Mouse (Mus musculus) forebrain, embryonic 11.5 days (tissue): Measurements from ENCODE around the gene Tpst2. TPM values are rescaled to one million over a fixed set of nuclear protein-coding genes. Genes with fewer than 3 reads are reported as not detected.
A peak's percentile ranks its signal among the peaks of the same experiment; 100 is the strongest.

Experiments
- ATAC-seq: fragments of 200-750 bp; cut with Nextera tagmentation; replicated peaks from 2 replicates; pipeline ENCODE4 v1.8.0; 2017; ENCODE audit warnings: moderate TSS enrichment; ENCODE audit not compliant: low FRiP score
- DNase-seq: peaks from one replicate; pipeline ENCODE4 v3.0.0-alpha.2; 2017; ENCODE audit warnings: low spot score
- H3K27ac ChIP-seq: fragments of 300-500 bp; sonication (generic); 2 replicates; pipeline ENCODE4 v1.5.1; 2014; ENCODE audit warnings: low read depth, low read length
- H3K27me3 ChIP-seq: fragments of 300-500 bp; sonication (generic); 2 replicates; pipeline ENCODE4 v1.6.1; 2014; ENCODE audit warnings: mild to moderate bottlenecking, low read length, mixed read lengths; ENCODE audit not compliant: control insufficient read depth, insufficient read depth
- H3K36me3 ChIP-seq: fragments of 300-500 bp; sonication (generic); 2 replicates; pipeline ENCODE4 v1.6.1; 2014; ENCODE audit warnings: mild to moderate bottlenecking, low read length, moderate library complexity, mixed read lengths; ENCODE audit not compliant: control insufficient read depth, insufficient read depth
- H3K4me1 ChIP-seq: fragments of 300-500 bp; sonication (generic); replicated peaks from 2 replicates; pipeline ENCODE4 v1.6.1; 2014; ENCODE audit warnings: low read length, mixed read lengths; ENCODE audit not compliant: control insufficient read depth, insufficient read depth
- H3K4me2 ChIP-seq: fragments of 300-500 bp; sonication (generic); 2 replicates; pipeline ENCODE4 v1.6.1; 2014; ENCODE audit warnings: low read depth, mild to moderate bottlenecking, low read length, moderate library complexity, mixed read lengths; ENCODE audit not compliant: severe bottlenecking
- H3K4me3 ChIP-seq: fragments of 300-500 bp; sonication (generic); 2 replicates; pipeline ENCODE4 v1.5.1; 2014; ENCODE audit warnings: low read depth, low read length
- H3K9ac ChIP-seq: fragments of 300-500 bp; sonication (generic); 2 replicates; pipeline ENCODE4 v1.6.1; 2014; ENCODE audit warnings: low read length
- H3K9me3 ChIP-seq: fragments of 300-500 bp; sonication (generic); 2 replicates; pipeline ENCODE4 v1.6.1; 2016; ENCODE audit warnings: low read length, mixed read lengths; ENCODE audit not compliant: control insufficient read depth
- WGBS: fragments of 180-500 bp; shearing (Covaris S2); extraction: QIAGEN DNeasy Blood & Tissue Kit; methylation state at CpG from one replicate; pipeline ENCODE4 v1.1.7; 2014; 5-methylcytosine and 5-hydroxymethylcytosine counted together
- polyA plus RNA-seq: library from polyadenylated mRNA; unstranded; fragments of >200 nt; fragmentation: Nextera tagmentation; extraction: Ambion mirVana; gene quantifications from 2 replicates; pipeline ENCODE4 v1.2.1, GENCODE M21; 2014

Tpst2 gene
- polyA plus RNA-seq, 1 experiment from 2014 or later, result 30.9 TPM

DNA sequence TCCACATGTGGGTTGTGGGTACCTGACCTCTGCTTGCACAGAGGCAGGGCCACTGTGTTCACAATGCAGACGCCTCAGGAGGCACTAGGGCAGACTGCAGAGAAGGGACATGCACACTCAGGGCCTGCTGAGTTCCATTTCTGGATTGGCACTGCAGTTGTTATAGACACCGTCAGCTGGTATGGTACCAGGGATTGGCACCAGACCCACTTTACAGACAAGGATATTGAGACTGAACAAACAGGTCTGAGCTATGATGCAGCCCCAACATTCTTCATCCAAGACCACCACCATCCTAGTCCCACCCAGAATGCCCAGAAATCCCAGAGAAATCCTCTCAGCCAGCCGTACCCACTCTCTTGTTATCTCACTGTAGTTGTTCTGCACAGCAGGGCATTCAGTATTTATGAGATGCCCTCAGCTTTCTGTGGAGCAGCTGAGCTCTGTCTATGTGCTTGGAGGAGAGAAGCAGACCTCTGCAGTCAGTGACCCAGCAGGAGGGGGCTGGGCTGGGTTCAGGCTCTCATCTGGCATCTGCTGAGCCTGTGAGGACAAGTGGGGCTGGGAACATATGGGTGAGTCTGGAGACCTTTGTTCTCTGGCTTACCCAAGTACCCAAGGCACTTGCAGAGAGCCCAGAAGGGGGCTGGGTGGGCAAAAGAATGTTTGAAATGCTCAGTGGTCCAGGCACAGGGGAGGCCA, 37.6 kb upstream of the Tpst2 start:
- peak; percentile 70 for DNase-seq

DNA sequence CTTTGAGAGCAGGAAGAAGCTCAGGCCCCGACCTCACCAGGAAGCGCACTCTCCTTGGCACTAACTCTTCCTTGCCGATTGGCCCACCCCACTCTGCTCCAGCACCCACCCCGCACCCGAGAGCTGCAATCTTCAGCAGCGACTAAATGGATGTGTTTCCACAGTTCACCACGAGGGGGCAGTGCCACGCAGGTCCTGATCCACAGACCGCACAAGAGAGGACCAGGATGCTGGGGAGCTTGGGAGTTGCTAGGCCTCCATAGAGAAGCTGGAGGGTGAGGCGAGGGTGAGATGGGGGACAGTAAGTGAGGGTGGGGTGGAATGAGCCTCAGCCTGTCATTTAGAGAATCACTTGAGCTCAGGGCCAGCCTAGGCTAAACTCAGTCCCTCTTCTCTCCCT, 35.7 kb upstream of the Tpst2 start:
- DNase-seq (peak; percentile 93), ATAC-seq (peak; percentile 23; the same call in 1 of the 2 replicates)
- Histone ChIP-seq H3K4me1 (peaks cover 29% of the 10 kb centered on the region), H3K9me3 (no peaks in the 10 kb centered on the region), H3K4me2 (no peak overlapping the region), H3K36me3 (no peaks in the 10 kb centered on the region), H3K4me3 (no peak overlapping the region), H3K9ac (peak overlapping the region; percentile 20; the same call in 1 of the 2 replicates), H3K27me3 (no peaks in the 10 kb centered on the region), H3K27ac (no peak overlapping the region)
- 4% methylated on average over 10 of the region's 10 CpGs for WGBS

More for the DNA sequence above, 37.6 kb upstream of the Tpst2 start:
- Histone ChIP-seq H3K9ac (peak overlapping the region; percentile 16; the same call in 1 of the 2 replicates), H3K4me3 (no peak overlapping the region), H3K9me3 (no peaks in the 10 kb centered on the region), H3K4me1 (peaks cover 29% of the 10 kb centered on the region), H3K27ac (peak overlapping the region; percentile 97), H3K4me2 (no peak overlapping the region), H3K27me3 (no peaks in the 10 kb centered on the region), H3K36me3 (no peaks in the 10 kb centered on the region)
- 62% methylated on average over 3 of the region's 3 CpGs for WGBS
- peak; percentile 14; the same call in 1 of the 2 replicates for ATAC-seq

DNA sequence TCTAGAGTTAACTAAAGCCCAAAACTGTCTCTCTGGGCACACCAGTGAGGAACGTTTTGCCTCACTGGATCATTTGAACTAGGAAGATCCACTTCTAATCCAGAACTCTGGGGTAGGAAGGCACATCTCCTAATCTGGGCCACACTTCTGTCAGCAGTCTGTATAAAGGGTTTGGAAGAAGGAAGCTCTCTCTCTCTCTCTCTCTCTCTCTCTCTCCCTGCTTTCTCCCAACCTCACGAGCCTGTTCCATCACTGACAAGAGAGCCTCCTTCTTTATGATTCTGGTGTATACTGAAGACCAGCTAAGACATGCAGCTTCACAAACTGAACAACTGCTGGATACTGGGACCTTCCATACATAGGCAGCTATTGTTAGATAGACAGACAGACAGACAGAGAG, 34.6 kb upstream of the Tpst2 start:
- Histone ChIP-seq H3K27me3 (no peaks in the 10 kb centered on the region), H3K4me2 (no peak overlapping the region), H3K9me3 (no peaks in the 10 kb centered on the region), H3K4me3 (no peak overlapping the region), H3K9ac (no peak overlapping the region), H3K36me3 (no peaks in the 10 kb centered on the region), H3K27ac (no peak overlapping the region), H3K4me1 (peaks cover 23% of the 10 kb centered on the region)
- DNase-seq (no peak), ATAC-seq (no peak)
- WGBS, result 82% methylated on average over 2 of the region's 2 CpGs

DNA sequence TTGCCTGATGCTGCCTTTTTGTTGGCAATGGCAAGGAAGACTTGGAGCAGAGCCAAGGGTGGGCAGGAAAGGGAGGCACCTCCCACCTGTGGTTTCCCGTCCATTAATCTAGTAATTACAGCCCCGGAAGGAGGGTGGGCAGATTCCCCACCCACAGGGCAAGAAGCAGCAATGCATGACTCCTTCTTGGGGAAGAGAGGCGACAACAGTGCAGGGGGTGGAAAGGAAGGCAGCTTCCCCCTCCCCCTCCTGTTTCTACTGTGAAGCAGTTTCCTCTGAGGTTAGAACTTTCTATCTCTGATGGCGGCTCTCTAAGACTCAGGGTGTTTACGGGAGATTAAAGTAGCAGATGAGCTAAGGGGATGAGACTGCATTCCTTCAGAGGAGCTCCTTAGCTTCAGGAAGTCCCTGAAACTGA, 34.1 kb upstream of the Tpst2 start:
- no peaks in the 10 kb centered on the region for H3K9me3 ChIP-seq
- H3K27me3 ChIP-seq, result no peaks in the 10 kb centered on the region
- H3K4me3 ChIP-seq, result no peak overlapping the region
- no peak overlapping the region for H3K27ac ChIP-seq
- peaks cover 18% of the 10 kb centered on the region for H3K4me1 ChIP-seq
- no peak overlapping the region for H3K4me2 ChIP-seq
- no peak for ATAC-seq
- no peak overlapping the region for H3K9ac ChIP-seq
- 73% methylated on average over 5 of the region's 5 CpGs for WGBS
- no peaks in the 10 kb centered on the region for H3K36me3 ChIP-seq
- no peak for DNase-seq

DNA sequence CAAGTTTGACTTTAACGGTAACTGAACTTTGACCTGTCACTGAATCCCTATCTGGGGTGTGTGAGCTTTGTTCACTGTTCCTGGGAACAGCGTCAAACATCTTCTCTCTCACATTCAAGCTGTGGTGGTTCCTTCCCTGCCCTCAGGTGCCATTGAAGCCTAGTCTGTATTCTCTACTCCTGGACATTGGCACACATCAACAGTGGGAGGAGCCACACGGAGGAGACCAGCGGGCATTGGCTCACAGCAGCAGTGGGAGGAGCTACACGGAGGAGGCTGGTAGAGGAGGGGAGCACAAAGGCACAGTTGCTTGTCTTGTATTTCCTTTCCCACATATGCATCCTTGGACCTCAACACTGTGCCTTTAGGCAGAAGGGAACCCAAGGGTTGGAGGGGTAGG, 33.5 kb upstream of the Tpst2 start:
- DNase-seq, result no peak
- Histone ChIP-seq H3K27me3 (no peaks in the 10 kb centered on the region), H3K36me3 (no peaks in the 10 kb centered on the region), H3K27ac (no peak overlapping the region), H3K9me3 (no peaks in the 10 kb centered on the region), H3K9ac (no peak overlapping the region), H3K4me3 (no peak overlapping the region), H3K4me2 (no peak overlapping the region), H3K4me1 (peaks cover 12% of the 10 kb centered on the region)
- 67% methylated on average over 5 of the region's 5 CpGs for WGBS
- ATAC-seq, result no peak

GRCm38 (mm10) chr5:112243539-112244274, 32.8 kb upstream of the Tpst2 start:
- no peak overlapping the region for H3K27ac ChIP-seq
- H3K36me3 ChIP-seq, result no peaks in the 10 kb centered on the region
- H3K9ac ChIP-seq, result no peak overlapping the region
- peaks cover 7% of the 10 kb centered on the region for H3K4me1 ChIP-seq
- no peaks in the 10 kb centered on the region for H3K27me3 ChIP-seq
- no peak overlapping the region for H3K4me3 ChIP-seq
- no peak overlapping the region for H3K4me2 ChIP-seq
- WGBS, result 80% methylated on average over 10 of the region's 10 CpGs
- ATAC-seq (no peak), DNase-seq (no peak)
- no peaks in the 10 kb centered on the region for H3K9me3 ChIP-seq

DNA sequence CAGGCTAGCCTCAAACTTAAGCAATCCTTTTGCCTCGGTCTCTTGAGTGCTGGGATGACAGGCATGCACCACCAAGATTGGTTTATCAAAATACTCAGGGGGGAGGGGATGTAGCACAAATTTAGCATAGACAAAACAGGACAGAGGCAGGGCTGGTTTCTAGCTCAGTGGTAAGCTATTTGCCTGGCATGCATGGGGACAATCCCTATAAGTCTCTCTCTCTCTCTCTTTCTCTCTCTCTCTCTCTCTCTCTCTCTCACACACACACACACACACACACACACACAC, 32.3 kb upstream of the Tpst2 start:
- Histone ChIP-seq H3K4me2 (no peak overlapping the region), H3K27ac (no peak overlapping the region), H3K9me3 (no peaks in the 10 kb centered on the region), H3K36me3 (no peaks in the 10 kb centered on the region), H3K9ac (no peak overlapping the region), H3K4me3 (no peak overlapping the region), H3K27me3 (no peaks in the 10 kb centered on the region), H3K4me1 (peaks cover 4% of the 10 kb centered on the region)
- DNase-seq (no peak), ATAC-seq (no peak)
- WGBS, result 76% methylated on average over 1 of the region's 1 CpGs

GRCm38 (mm10) chr5:112244890-112245615, 31.4 kb upstream of the Tpst2 start:
- 51% methylated on average over 8 of the region's 8 CpGs for WGBS
- no peak overlapping the region for H3K27ac ChIP-seq
- peaks cover 2% of the 10 kb centered on the region; the same call in 1 of the 2 replicates for H3K4me1 ChIP-seq
- H3K36me3 ChIP-seq, result no peaks in the 10 kb centered on the region
- H3K4me2 ChIP-seq, result no peak overlapping the region
- no peak overlapping the region for H3K9ac ChIP-seq
- DNase-seq (no peak), ATAC-seq (no peak)
- H3K27me3 ChIP-seq, result no peaks in the 10 kb centered on the region
- H3K4me3 ChIP-seq, result no peak overlapping the region
- no peaks in the 10 kb centered on the region for H3K9me3 ChIP-seq
